7 mouse cellular contexts compared by ENCODE assay signal in the genomic region with DNA sequence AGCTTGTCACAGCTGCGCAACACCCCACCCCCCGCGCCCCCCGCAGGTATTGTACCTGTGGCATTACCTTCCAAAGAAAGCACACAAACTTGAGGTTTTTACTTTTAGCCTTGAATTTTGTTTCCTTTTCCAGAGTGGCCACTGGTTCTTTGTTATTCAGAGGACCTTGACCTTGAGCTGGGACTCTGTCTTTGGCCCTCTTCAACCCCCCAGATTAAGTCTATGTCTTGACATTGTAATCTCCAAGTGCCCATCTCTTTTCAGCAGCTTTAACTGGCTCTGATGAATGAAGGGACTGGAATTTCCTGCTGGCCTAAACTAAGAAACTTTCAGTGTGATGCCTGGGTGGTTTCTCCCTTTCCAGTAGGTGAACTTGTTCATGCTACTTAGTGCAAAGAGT. TPM values are rescaled to one million over a fixed set of nuclear protein-coding genes. Genes with fewer than 3 reads are reported as not detected.
DNase-seq lines count a peak whose midpoint lies in the region; ATAC-seq and TF ChIP-seq lines count a peak whose summit lies in the region.

No protein-coding gene starts in this region.

- 22% methylated on average over 4 of the region's 4 CpGs for WGBS in lung, embryonic 16.5 days
- 23% methylated on average over 4 of the region's 4 CpGs for whole genome bisulfite sequencing in forebrain, embryonic 16.5 days
- 37% methylated on average over 4 of the region's 4 CpGs for WGBS in liver, embryonic 14.5 days (ENCODE audit: insufficient replicate concordance)

- intact Hi-C loops in gastrocnemius, postnatal 14 days (cut with DNase I; ENCODE audit: low total_unique reads): no loop called here

- no peak for DNase-seq in lung, postnatal 10 days
- no peak for DNase-seq in liver, embryonic 14.5 days (ENCODE audit: low read depth in 3 of 3, low spot score in 3 of 3)
- DNase-seq in gastrocnemius, postnatal 14 days: no peak
- DNase-seq in gastrocnemius, postnatal 4 days (ENCODE audit: low spot score in 2 of 2): no peak
- DNase-seq in left cerebral cortex, adult 18-20 months (ENCODE audit: low spot score in 2 of 2): no peak

- H3K9me3 ChIP-seq in lung, embryonic 16.5 days (ENCODE audit: control insufficient read depth, low read length): no peaks in the 10 kb centered on the region
- no peaks in the 10 kb centered on the region for H3K9me3 ChIP-seq in forebrain, embryonic 16.5 days (ENCODE audit: control insufficient read depth, low read length)
- H3K9me3 ChIP-seq in liver, embryonic 14.5 days (ENCODE audit: control insufficient read depth, low read length): no peaks in the 10 kb centered on the region

- TF ChIP-seq CTCF in liver, embryonic 14.5 days (IDR thresholded peaks at IDR 0.05; ENCODE audit: low read depth): no peak

- peaks cover 15% of the 10 kb centered on the region for H3K4me1 ChIP-seq in lung, embryonic 16.5 days (replicated peaks; ENCODE audit: control insufficient read depth, insufficient read depth, low read length)
- peaks cover 9% of the 10 kb centered on the region for H3K4me1 ChIP-seq in forebrain, embryonic 16.5 days (replicated peaks; ENCODE audit: control insufficient read depth, insufficient read depth, low read length)
- no peaks in the 10 kb centered on the region for H3K4me1 ChIP-seq in liver, embryonic 14.5 days (replicated peaks; ENCODE audit: control insufficient read depth in 2 of 2, insufficient read depth in 2 of 2, low read length in 1 of 2)

- H3K4me2 ChIP-seq in lung, embryonic 16.5 days (ENCODE audit: low read depth, low read length): peak overlapping the region; percentile 96
- H3K4me2 ChIP-seq in forebrain, embryonic 16.5 days (ENCODE audit: low read length): peak overlapping the region; percentile 100
- peak overlapping the region; percentile 55 for H3K4me2 ChIP-seq in liver, embryonic 14.5 days (ENCODE audit: low read depth)

- H3K27me3 ChIP-seq in lung, embryonic 16.5 days (ENCODE audit: control insufficient read depth, insufficient read depth, low read depth, low read length): no peaks in the 10 kb centered on the region; the same call in 1 of the 2 replicates
- no peaks in the 10 kb centered on the region; the same call in 1 of the 2 replicates for H3K27me3 ChIP-seq in forebrain, embryonic 16.5 days (replicated peaks; ENCODE audit: control insufficient read depth, insufficient read depth, low read length)
- H3K27me3 ChIP-seq in liver, embryonic 14.5 days (ENCODE audit: control insufficient read depth, insufficient read depth, low read length): peaks cover 24% of the 10 kb centered on the region

- H3K4me3 ChIP-seq in lung, embryonic 16.5 days (ENCODE audit: low read length): peak overlapping the region; percentile 80
- H3K4me3 ChIP-seq in forebrain, embryonic 16.5 days (replicated peaks; ENCODE audit: low read length): peak overlapping the region; percentile 70
- H3K4me3 ChIP-seq in liver, embryonic 14.5 days (ENCODE audit: insufficient read depth in 1 of 2, low read depth in 2 of 2, low read length in 2 of 2): peak overlapping the region; percentile 53 to 56; a peak in 3 of 4 replicates

- H3K27ac ChIP-seq in lung, embryonic 16.5 days (ENCODE audit: low read length): no peak overlapping the region
- no peak overlapping the region for H3K27ac ChIP-seq in forebrain, embryonic 16.5 days (ENCODE audit: low read length)
- H3K27ac ChIP-seq in liver, embryonic 14.5 days: no peak overlapping the region

- no peak for ATAC-seq in lung, embryonic 16.5 days (ENCODE audit: low read depth)
- ATAC-seq in forebrain, embryonic 16.5 days: no peak
- no peak for ATAC-seq in liver, embryonic 14.5 days (ENCODE audit: insufficient read depth)

- no peaks in the 10 kb centered on the region for H3K36me3 ChIP-seq in lung, embryonic 16.5 days (ENCODE audit: control insufficient read depth, insufficient read depth, low read length)
- H3K36me3 ChIP-seq in forebrain, embryonic 16.5 days (ENCODE audit: control insufficient read depth, insufficient read depth): no peaks in the 10 kb centered on the region
- no peaks in the 10 kb centered on the region for H3K36me3 ChIP-seq in liver, embryonic 14.5 days (replicated peaks; ENCODE audit: control insufficient read depth, insufficient read depth, low read depth)

- peak overlapping the region; percentile 87 for H3K9ac ChIP-seq in lung, embryonic 16.5 days (ENCODE audit: low read length)
- no peak overlapping the region for H3K9ac ChIP-seq in forebrain, embryonic 16.5 days (replicated peaks; ENCODE audit: low read depth, low read length)
- no peak overlapping the region for H3K9ac ChIP-seq in liver, embryonic 14.5 days (replicated peaks)

- no peak for TF ChIP-seq EP300 in liver, embryonic 14.5 days (IDR thresholded peaks at IDR 0.05; ENCODE audit: low read depth)

RNA-seq across cellular contexts. Expression of a gene that starts 0.9 kb away (rescaled TPM):
- polyA plus RNA-seq in lung, embryonic 16.5 days (2015; fragmentation: Nextera tagmentation; extraction: Ambion mirVana): 4.4 and 4.6 TPM in 2 replicates
- polyA plus RNA-seq in forebrain, embryonic 16.5 days (2015; fragmentation: Nextera tagmentation; extraction: Ambion mirVana): 16.9 and 17.4 TPM in 2 replicates
- 0.55 and 0.64 TPM in 2 replicates for polyA plus RNA-seq in liver, embryonic 14.5 days (2012; rRNA removed)
- 0.50 and 0.75 TPM in 2 replicates for polyA plus RNA-seq in liver, embryonic 14.5 days (2014; fragmentation: Nextera tagmentation; extraction: Ambion mirVana)
- 1 to 10 TPM; 6.6 to 7.5 TPM for total RNA-seq in gastrocnemius, postnatal 14 days (2021)
- total RNA-seq in gastrocnemius, postnatal 4 days (2021): 10 to 100 TPM; 22.0 to 24.3 TPM
- total RNA-seq in left cerebral cortex, adult 18-20 months (2021): 10 to 100 TPM; 20.0 to 23.2 TPM
